9 mouse cellular contexts compared by ENCODE assay signal in genomic region chr1:51199088-51199830, GRCm38 (mm10).
DNase-seq lines count a peak whose midpoint lies in the region.
"Had no signal": no experiment of that assay in that cellular context is flagged by ENCODE, and none has a peak within 500 bp of the region (broad histone marks: within the 10 kb centered on the region; RNA-seq: fewer than 3 reads in every experiment).

No protein-coding gene starts in this region.

- intact Hi-C loops in left cerebral cortex, postnatal 36 days (cut with DNase I) = no loop called here

- peak; percentile 16 for DNase-seq in cerebellum, adult 11 months
- peak; percentile 30 to 46 for DNase-seq in cerebellum, postnatal 10 days
- DNase-seq in layer of hippocampus, adult 8-10 months (ENCODE audit: low spot score in 2 of 2) = peak; percentile 81 to 88
- DNase-seq in left cerebral cortex, postnatal 36 days (ENCODE audit: low spot score in 2 of 2) = peak; percentile 76 to 82
- DNase-seq in yolk sac, embryonic 10.5 days (ENCODE audit: low spot score) = no peak
- no peak for DNase-seq in thymus, postnatal 36 days
- DNase-seq in thymus, postnatal 14 days = no peak
- DNase-seq: lung, embryonic 14.5 days; retina, postnatal 1 day had no signal

Comparison
In these comparisons a context has a peak if more than half of its experiments do, and no peak if none do; other contexts are left out.
1. DNase-seq: peak in cerebellum, adult 11 months (single experiment), cerebellum, postnatal 10 days (2 of 2), layer of hippocampus, adult 8-10 months (2 of 2) and left cerebral cortex, postnatal 36 days (2 of 2); none in yolk sac, embryonic 10.5 days (single experiment), thymus, postnatal 36 days (0 of 2) and thymus, postnatal 14 days (single experiment).